Mouse (Mus musculus) olfactory bulb, adult 2 months (tissue): ENCODE measurements around the gene Poll.

Experiments used
- CTCF ChIP-seq: fragments of 200-500 bp; IDR thresholded peaks from 2 replicates; pipeline ENCODE4 v1.5.1; 2012; ENCODE audit warnings: low read depth, mild to moderate bottlenecking, low read length, moderate library complexity; ENCODE audit not compliant: insufficient read depth
- POLR2A ChIP-seq: fragments of 200-500 bp; IDR thresholded peaks from 2 replicates; pipeline ENCODE4 v1.6.1; 2012; ENCODE audit warnings: mild to moderate bottlenecking, low read depth, low read length, moderate library complexity; ENCODE audit not compliant: insufficient read depth

GRCm38 (mm10) chr19:45607479-45607878 lies 47.1 kb upstream of the Poll start:
- TF ChIP-seq POLR2A (no peak), CTCF (no peak)
